Mouse (Mus musculus): Measurements from ENCODE around the gene Axin1.
A peak's percentile ranks its signal among the peaks of the same experiment; 100 is the strongest.
"Not testable (repeated sequence)": the region's sequence is repeated elsewhere in the genome, so short reads cannot be mapped to it uniquely, and the experiment has no call there.

Gene Axin1

GRCm38 (mm10) chr17:26188091-26188805 lies 49.8 kb downstream of the Axin1 start:
- no peak for DNase-seq (ENCODE audit: low spot score)

GRCm38 (mm10) chr17:26191486-26191885 lies 53.0 kb downstream of the Axin1 start:
- not testable (repeated sequence) for DNase-seq (ENCODE audit: low spot score)

GRCm38 (mm10) chr17:26192481-26193190 lies 54.1 kb downstream of the Axin1 start:
- no peak for DNase-seq (ENCODE audit: low spot score)

- DNase-seq (ENCODE audit: low spot score) = no peak
Observed at GRCm38 (mm10) chr17:26198892-26199291, 60.4 kb downstream of the Axin1 start, which contains the start of gene Pdia2. Pdia2 (minus strand) TSS chr17:26199087.

- no peak for DNase-seq (ENCODE audit: low spot score)
Observed at GRCm38 (mm10) chr17:26200831-26201705, 62.6 kb downstream of the Axin1 start.

GRCm38 (mm10) chr17:26201998-26202397 lies 63.5 kb downstream of the Axin1 start:
- no peak for DNase-seq (ENCODE audit: low spot score)

- DNase-seq (ENCODE audit: low spot score) = peak; percentile 43
Observed at GRCm38 (mm10) chr17:26202737-26203136, 64.2 kb downstream of the Axin1 start, which contains the start of gene Rgs11. Rgs11 (plus strand) TSS chr17:26202951.

- peak; percentile 36 for DNase-seq (ENCODE audit: low spot score)
Observed at GRCm38 (mm10) chr17:26203321-26203811, 64.9 kb downstream of the Axin1 start.

GRCm38 (mm10) chr17:26204766-26205165 lies 66.3 kb downstream of the Axin1 start:
- DNase-seq (ENCODE audit: low spot score) = no peak

- no peak for DNase-seq (ENCODE audit: low spot score)
Observed at GRCm38 (mm10) chr17:26206392-26206791, 67.9 kb downstream of the Axin1 start.

GRCm38 (mm10) chr17:26207686-26208085 lies 69.2 kb downstream of the Axin1 start, which contains the start of gene Arhgdig:
Arhgdig (minus strand) TSS chr17:26207786.
- DNase-seq (ENCODE audit: low spot score) = no peak

GRCm38 (mm10) chr17:26212241-26212640 lies 73.8 kb downstream of the Axin1 start:
- no peak for DNase-seq (ENCODE audit: low spot score)

GRCm38 (mm10) chr17:26212681-26213080 lies 74.2 kb downstream of the Axin1 start:
- DNase-seq (ENCODE audit: low spot score) = no peak

GRCm38 (mm10) chr17:26221508-26221907 lies 83.0 kb downstream of the Axin1 start:
- no peak for DNase-seq (ENCODE audit: low spot score)

- DNase-seq (ENCODE audit: low spot score) = peak; percentile 80
Observed at GRCm38 (mm10) chr17:26225150-26225549, 86.7 kb downstream of the Axin1 start.

GRCm38 (mm10) chr17:26229776-26230175 lies 91.3 kb downstream of the Axin1 start:
- DNase-seq (ENCODE audit: low spot score) = no peak

- DNase-seq (ENCODE audit: low spot score) = no peak
Observed at GRCm38 (mm10) chr17:26231156-26231555, 92.7 kb downstream of the Axin1 start.

- no peak for DNase-seq (ENCODE audit: low spot score)
Observed at GRCm38 (mm10) chr17:26232863-26233262, 94.4 kb downstream of the Axin1 start.

GRCm38 (mm10) chr17:26234386-26234785 lies 95.9 kb downstream of the Axin1 start:
- no peak for DNase-seq (ENCODE audit: low spot score)

GRCm38 (mm10) chr17:26235077-26235815 lies 96.8 kb downstream of the Axin1 start:
- DNase-seq (ENCODE audit: low spot score) = no peak

- no peak for DNase-seq (ENCODE audit: low spot score)
Observed at GRCm38 (mm10) chr17:26237667-26238066, 99.2 kb downstream of the Axin1 start.
